Mouse (Mus musculus): ENCODE results near the gene P4ha1. TPM values are rescaled to one million over a fixed set of nuclear protein-coding genes. Genes with fewer than 3 reads are reported as not detected.
"Not testable (repeated sequence)": the region's sequence is repeated elsewhere in the genome, so short reads cannot be mapped to it uniquely, and the experiment has no call there.

The P4ha1 gene
- polyA plus RNA-seq, 1 experiment from 2014 or later, result 46.6 TPM

DNA sequence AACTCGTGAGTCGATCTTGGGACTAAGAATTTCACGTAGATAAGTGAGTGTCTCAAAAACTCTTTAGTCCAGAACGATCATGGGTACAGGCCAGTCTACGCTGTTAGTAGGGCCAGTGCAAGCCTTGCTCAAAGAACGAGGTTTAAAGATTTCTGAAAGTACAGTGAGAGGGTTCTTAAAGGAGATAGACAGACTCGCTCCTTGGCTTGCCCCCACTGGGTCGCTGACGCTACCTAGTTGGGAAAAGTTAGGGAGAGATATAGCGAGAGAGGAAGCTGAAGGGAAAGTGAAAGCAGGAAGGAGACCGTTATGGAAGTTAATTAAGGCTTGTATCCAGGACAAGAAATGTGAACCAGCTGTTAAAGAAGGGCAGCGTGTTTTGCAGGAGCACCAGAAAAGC is 20.4 kb upstream of the P4ha1 start:
- ATAC-seq (ENCODE audit: insufficient number of reproducible peaks, insufficient read depth, low FRiP score, low read depth); H3K4me3 ChIP-seq (ENCODE audit: control insufficient read depth in 1 of 2, insufficient read depth in 1 of 2, low read depth in 1 of 2, low read length in 2 of 2); H3K9me3 ChIP-seq (ENCODE audit: control insufficient read depth, low read length); H3K27ac ChIP-seq (replicated peaks in 1 of 2; ENCODE audit: control insufficient read depth in 1 of 2, insufficient read depth in 1 of 2, low read depth in 2 of 2, low read length in 2 of 2); H3K4me1 ChIP-seq (ENCODE audit: control insufficient read depth in 2 of 2, insufficient read depth in 2 of 2, low read length in 2 of 2); H3K27me3 ChIP-seq (ENCODE audit: control insufficient read depth, insufficient read depth, low read length); H3K9ac ChIP-seq (ENCODE audit: low read length); H3K4me2 ChIP-seq (ENCODE audit: low read length); H3K36me3 ChIP-seq (ENCODE audit: control insufficient read depth, insufficient read depth, low read length): not testable (repeated sequence)
- WGBS, result 83% methylated on average over 12 of the region's 12 CpGs

DNA sequence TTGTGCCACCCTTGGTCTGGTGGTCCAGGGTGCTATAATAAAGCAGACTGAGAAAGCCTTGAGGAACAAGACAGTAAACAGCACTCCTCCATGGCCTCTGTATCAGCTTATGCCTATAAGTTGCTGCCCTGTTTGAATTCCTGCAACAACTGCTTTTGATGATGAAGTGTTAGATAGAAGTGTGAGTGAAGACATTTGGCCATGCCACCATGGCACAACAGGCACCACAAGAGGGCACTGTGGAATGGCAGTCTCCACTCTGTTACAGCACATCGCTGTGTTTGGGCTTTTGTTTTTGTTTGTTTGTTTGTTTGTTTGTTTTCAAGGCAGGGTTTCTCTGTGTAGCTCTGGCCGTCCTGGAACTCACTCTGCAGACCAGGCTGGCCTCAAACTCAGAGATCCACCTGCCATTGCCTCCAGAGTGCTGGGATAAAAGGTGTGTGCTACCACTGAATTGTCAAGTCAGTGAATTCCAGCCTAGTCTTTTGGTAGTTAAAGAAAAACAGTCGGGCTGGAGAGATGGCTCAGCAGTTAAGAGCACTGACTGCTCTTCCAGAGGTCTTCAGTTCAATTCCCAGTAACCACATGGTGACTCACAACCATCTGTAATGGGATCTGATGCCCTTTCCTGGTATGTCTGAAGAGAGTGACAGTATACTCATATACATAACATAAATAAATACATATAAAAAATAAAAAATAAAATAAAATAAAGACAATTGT is 13.9 kb upstream of the P4ha1 start:
- no peaks in the 10 kb centered on the region for H3K36me3 ChIP-seq (ENCODE audit: control insufficient read depth, insufficient read depth, low read length)
- H3K4me2 ChIP-seq (ENCODE audit: low read length), result no peak overlapping the region
- no peak for ATAC-seq (ENCODE audit: insufficient number of reproducible peaks, insufficient read depth, low FRiP score, low read depth)
- no peaks in the 10 kb centered on the region for H3K27me3 ChIP-seq (ENCODE audit: control insufficient read depth, insufficient read depth, low read length)
- no peak overlapping the region for H3K27ac ChIP-seq (replicated peaks in 1 of 2; ENCODE audit: control insufficient read depth in 1 of 2, insufficient read depth in 1 of 2, low read depth in 2 of 2, low read length in 2 of 2)
- 37% methylated on average over 3 of the region's 3 CpGs for WGBS
- H3K9ac ChIP-seq (ENCODE audit: low read length), result no peak overlapping the region
- H3K4me1 ChIP-seq (ENCODE audit: control insufficient read depth in 2 of 2, insufficient read depth in 2 of 2, low read length in 2 of 2), result peaks cover 0 to 15% of the 10 kb centered on the region in 2 experiments; a peak in 2 of 4 replicates
- no peak overlapping the region for H3K4me3 ChIP-seq (ENCODE audit: control insufficient read depth in 1 of 2, insufficient read depth in 1 of 2, low read depth in 1 of 2, low read length in 2 of 2)
- no peaks in the 10 kb centered on the region for H3K9me3 ChIP-seq (ENCODE audit: control insufficient read depth, low read length)

- H3K27me3 ChIP-seq (ENCODE audit: control insufficient read depth, insufficient read depth, low read length), result no peaks in the 10 kb centered on the region
- WGBS, result 41% methylated on average over 2 of the region's 2 CpGs
- no peak for ATAC-seq (ENCODE audit: insufficient number of reproducible peaks, insufficient read depth, low FRiP score, low read depth)
- no peak overlapping the region for H3K9ac ChIP-seq (ENCODE audit: low read length)
- no peak overlapping the region for H3K4me2 ChIP-seq (ENCODE audit: low read length)
- peaks cover 0 to 15% of the 10 kb centered on the region in 2 experiments; a peak in 2 of 4 replicates for H3K4me1 ChIP-seq (ENCODE audit: control insufficient read depth in 2 of 2, insufficient read depth in 2 of 2, low read length in 2 of 2)
- no peaks in the 10 kb centered on the region for H3K36me3 ChIP-seq (ENCODE audit: control insufficient read depth, insufficient read depth, low read length)
- no peaks in the 10 kb centered on the region for H3K9me3 ChIP-seq (ENCODE audit: control insufficient read depth, low read length)
- H3K4me3 ChIP-seq (ENCODE audit: control insufficient read depth in 1 of 2, insufficient read depth in 1 of 2, low read depth in 1 of 2, low read length in 2 of 2), result no peak overlapping the region
- peak overlapping the region in 1 of 2 experiments; percentile 10; a peak in 2 of 4 replicates for H3K27ac ChIP-seq (replicated peaks in 1 of 2; ENCODE audit: control insufficient read depth in 1 of 2, insufficient read depth in 1 of 2, low read depth in 2 of 2, low read length in 2 of 2)
Measured at GRCm38 (mm10) chr10:59310124-59310523, 13.0 kb upstream of the P4ha1 start.

DNA sequence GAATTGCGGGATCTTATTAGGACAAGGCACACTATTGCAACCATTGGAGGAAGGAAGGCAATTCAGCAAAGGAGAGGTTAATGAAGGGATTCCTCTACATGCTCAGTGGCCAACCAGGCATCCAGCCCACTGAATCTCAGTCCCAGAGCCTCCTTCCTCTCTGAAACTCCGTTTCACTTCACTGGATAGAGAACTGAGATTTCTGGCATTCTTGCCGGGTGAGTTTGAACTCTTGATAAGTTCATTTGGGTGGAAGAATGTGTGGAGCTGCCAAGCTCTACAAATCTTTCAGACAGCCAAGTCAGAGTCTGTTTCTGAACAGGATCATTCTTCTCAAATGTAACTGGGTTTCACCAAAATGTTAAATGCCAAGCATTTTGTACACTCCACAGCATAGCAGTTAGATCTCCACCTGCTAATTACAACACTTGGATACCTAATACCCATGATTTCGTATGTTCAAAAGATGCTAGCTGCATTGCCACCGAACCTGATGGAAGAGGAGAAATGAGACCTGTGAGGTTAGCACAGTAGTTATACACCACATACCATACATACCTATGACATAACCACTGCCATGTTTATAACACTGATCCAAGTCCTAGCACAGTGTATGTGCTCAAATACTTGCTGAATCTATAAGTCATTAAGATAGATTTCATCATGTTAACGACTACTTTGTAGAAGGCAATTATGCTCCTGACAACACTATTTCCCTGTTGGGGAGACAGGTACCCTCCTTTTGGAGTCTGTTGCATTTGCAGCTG is 12.2 kb upstream of the P4ha1 start:
- peak overlapping the region in 1 of 2 experiments; percentile 10; a peak in 3 of 4 replicates for H3K27ac ChIP-seq (replicated peaks in 1 of 2; ENCODE audit: control insufficient read depth in 1 of 2, insufficient read depth in 1 of 2, low read depth in 2 of 2, low read length in 2 of 2)
- H3K4me3 ChIP-seq (ENCODE audit: control insufficient read depth in 1 of 2, insufficient read depth in 1 of 2, low read depth in 1 of 2, low read length in 2 of 2), result no peak overlapping the region
- 46% methylated on average over 6 of the region's 6 CpGs for WGBS
- no peak overlapping the region for H3K9ac ChIP-seq (ENCODE audit: low read length)
- no peaks in the 10 kb centered on the region for H3K27me3 ChIP-seq (ENCODE audit: control insufficient read depth, insufficient read depth, low read length)
- no peaks in the 10 kb centered on the region for H3K9me3 ChIP-seq (ENCODE audit: control insufficient read depth, low read length)
- ATAC-seq (ENCODE audit: insufficient number of reproducible peaks, insufficient read depth, low FRiP score, low read depth), result no peak
- no peaks in the 10 kb centered on the region for H3K36me3 ChIP-seq (ENCODE audit: control insufficient read depth, insufficient read depth, low read length)
- no peak overlapping the region for H3K4me2 ChIP-seq (ENCODE audit: low read length)
- peaks cover 0 to 15% of the 10 kb centered on the region in 2 experiments; a peak in 2 of 4 replicates for H3K4me1 ChIP-seq (ENCODE audit: control insufficient read depth in 2 of 2, insufficient read depth in 2 of 2, low read length in 2 of 2)

- Histone ChIP-seq H3K4me1 (ENCODE audit: control insufficient read depth in 2 of 2, insufficient read depth in 2 of 2, low read length in 2 of 2) (peaks cover 0 to 15% of the 10 kb centered on the region in 2 experiments; a peak in 2 of 4 replicates), H3K9ac (ENCODE audit: low read length) (no peak overlapping the region), H3K27ac (replicated peaks in 1 of 2; ENCODE audit: control insufficient read depth in 1 of 2, insufficient read depth in 1 of 2, low read depth in 2 of 2, low read length in 2 of 2) (no peak overlapping the region), H3K27me3 (ENCODE audit: control insufficient read depth, insufficient read depth, low read length) (no peaks in the 10 kb centered on the region), H3K36me3 (ENCODE audit: control insufficient read depth, insufficient read depth, low read length) (no peaks in the 10 kb centered on the region), H3K4me2 (ENCODE audit: low read length) (no peak overlapping the region), H3K9me3 (ENCODE audit: control insufficient read depth, low read length) (no peaks in the 10 kb centered on the region), H3K4me3 (ENCODE audit: control insufficient read depth in 1 of 2, insufficient read depth in 1 of 2, low read depth in 1 of 2, low read length in 2 of 2) (no peak overlapping the region)
- WGBS, result 86% methylated on average over 5 of the region's 5 CpGs
- no peak for ATAC-seq (ENCODE audit: insufficient number of reproducible peaks, insufficient read depth, low FRiP score, low read depth)
Measured at GRCm38 (mm10) chr10:59311881-59312280, 11.2 kb upstream of the P4ha1 start.

DNA sequence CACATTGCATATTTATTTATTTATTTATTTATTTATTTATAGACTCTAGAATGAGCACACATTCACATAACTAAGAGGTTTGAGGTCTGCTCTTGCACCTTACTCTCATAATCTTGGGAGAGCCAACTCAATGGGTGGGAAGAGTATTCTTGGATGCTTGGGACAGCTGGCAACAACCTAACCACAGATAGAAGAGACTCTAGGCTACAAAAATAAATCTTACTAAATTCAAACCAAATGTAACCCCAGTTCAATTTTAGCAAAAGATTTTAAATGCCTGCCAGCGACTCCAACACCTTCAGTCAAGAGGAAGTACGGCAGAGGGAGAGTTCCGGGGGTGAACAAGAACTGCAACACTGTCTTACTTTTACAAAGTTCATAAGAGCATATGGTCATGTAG is 2.0 kb upstream of the P4ha1 start:
- no peak overlapping the region for H3K27ac ChIP-seq (replicated peaks in 1 of 2; ENCODE audit: control insufficient read depth in 1 of 2, insufficient read depth in 1 of 2, low read depth in 2 of 2, low read length in 2 of 2)
- 90% methylated on average over 3 of the region's 3 CpGs for WGBS
- H3K27me3 ChIP-seq (ENCODE audit: control insufficient read depth, insufficient read depth, low read length), result no peaks in the 10 kb centered on the region
- H3K4me3 ChIP-seq (ENCODE audit: control insufficient read depth in 1 of 2, insufficient read depth in 1 of 2, low read depth in 1 of 2, low read length in 2 of 2), result no peak overlapping the region
- no peaks in the 10 kb centered on the region for H3K9me3 ChIP-seq (ENCODE audit: control insufficient read depth, low read length)
- ATAC-seq (ENCODE audit: insufficient number of reproducible peaks, insufficient read depth, low FRiP score, low read depth), result no peak
- no peaks in the 10 kb centered on the region for H3K36me3 ChIP-seq (ENCODE audit: control insufficient read depth, insufficient read depth, low read length)
- no peak overlapping the region for H3K4me2 ChIP-seq (ENCODE audit: low read length)
- peaks cover 3 to 11% of the 10 kb centered on the region in 2 experiments for H3K4me1 ChIP-seq (ENCODE audit: control insufficient read depth in 2 of 2, insufficient read depth in 2 of 2, low read length in 2 of 2)
- H3K9ac ChIP-seq (ENCODE audit: low read length), result no peak overlapping the region

DNA sequence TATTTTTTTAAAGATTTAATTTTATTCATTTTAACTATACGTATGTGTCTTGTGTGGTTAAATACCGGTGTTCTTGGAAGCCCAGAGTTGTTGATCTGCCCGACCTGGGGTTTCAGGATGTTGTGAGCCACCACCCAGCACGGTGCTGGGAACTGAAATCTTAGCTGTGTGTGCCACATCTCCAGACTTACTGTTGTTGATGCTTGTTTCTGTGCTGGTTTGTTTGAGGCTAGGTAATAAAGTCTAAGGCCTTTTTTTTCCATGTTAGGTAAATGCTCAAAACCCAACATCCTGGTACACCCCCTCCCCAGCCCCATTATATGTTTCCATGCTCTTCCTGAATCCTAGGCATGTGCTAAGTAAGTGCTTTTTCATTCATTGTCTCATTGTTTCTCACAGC is 825 bp upstream of the P4ha1 start:
- H3K27me3 ChIP-seq (ENCODE audit: control insufficient read depth, insufficient read depth, low read length), result no peaks in the 10 kb centered on the region
- H3K9me3 ChIP-seq (ENCODE audit: control insufficient read depth, low read length), result no peaks in the 10 kb centered on the region
- no peaks in the 10 kb centered on the region for H3K36me3 ChIP-seq (ENCODE audit: control insufficient read depth, insufficient read depth, low read length)
- H3K4me2 ChIP-seq (ENCODE audit: low read length), result peak overlapping the region; percentile 87
- WGBS, result 55% methylated on average over 4 of the region's 4 CpGs
- ATAC-seq (ENCODE audit: insufficient number of reproducible peaks, insufficient read depth, low FRiP score, low read depth), result no peak
- no peak overlapping the region for H3K4me3 ChIP-seq (ENCODE audit: control insufficient read depth in 1 of 2, insufficient read depth in 1 of 2, low read depth in 1 of 2, low read length in 2 of 2)
- H3K4me1 ChIP-seq (ENCODE audit: control insufficient read depth in 2 of 2, insufficient read depth in 2 of 2, low read length in 2 of 2), result peaks cover 3 to 16% of the 10 kb centered on the region in 2 experiments
- H3K27ac ChIP-seq (replicated peaks in 1 of 2; ENCODE audit: control insufficient read depth in 1 of 2, insufficient read depth in 1 of 2, low read depth in 2 of 2, low read length in 2 of 2), result peak overlapping the region; percentile 64 to 96
- H3K9ac ChIP-seq (ENCODE audit: low read length), result peak overlapping the region; percentile 58; the same call in 1 of the 2 replicates

Data from heart, embryonic 14.5 days (tissue).